Mouse (Mus musculus): ENCODE results near the gene Lgmn. TPM values are rescaled to one million over a fixed set of nuclear protein-coding genes. Genes with fewer than 3 reads are reported as not detected.

Lgmn gene
- polyA plus RNA-seq, 1 experiment from 2014 or later: 70.3 TPM

DNA sequence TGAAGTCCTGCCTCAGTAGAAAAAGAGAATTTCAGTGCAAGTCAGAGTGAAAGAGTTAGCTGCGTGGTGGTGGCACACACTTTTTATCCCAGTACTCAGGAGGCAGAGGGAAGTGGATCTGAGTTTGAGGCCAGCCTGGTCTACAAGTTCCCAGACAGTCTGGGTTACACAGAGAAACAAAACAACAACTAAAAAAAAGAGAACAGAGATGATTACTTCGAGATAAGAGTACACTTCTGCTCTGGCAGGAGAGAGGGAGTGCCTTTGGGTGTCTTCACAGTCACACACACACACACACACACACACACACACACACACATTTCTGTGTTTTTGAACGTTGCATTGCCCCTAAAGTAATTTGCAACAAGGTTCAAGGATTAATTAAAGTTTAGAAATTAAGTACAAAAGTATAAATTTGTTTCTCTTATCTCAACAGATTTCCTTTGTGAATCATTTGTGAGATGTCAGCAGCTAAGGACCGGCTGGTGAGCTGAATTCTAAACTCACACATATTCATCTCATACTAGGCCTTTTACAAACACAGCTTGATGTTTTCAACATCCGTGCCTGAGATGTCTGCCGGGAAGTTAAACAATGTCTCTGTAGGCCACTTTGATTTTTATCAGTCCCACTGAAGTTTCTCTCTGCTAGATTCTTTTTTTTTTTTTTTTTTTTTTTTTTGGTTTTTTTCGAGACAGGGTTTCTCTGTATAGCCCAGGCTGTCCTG is 17.0 kb upstream of the Lgmn start:
- no peaks in the 10 kb centered on the region for H3K36me3 ChIP-seq (ENCODE audit: control insufficient read depth, insufficient read depth)
- no peaks in the 10 kb centered on the region for H3K27me3 ChIP-seq (replicated peaks; ENCODE audit: control insufficient read depth, insufficient read depth, low read length)
- no peak for ATAC-seq
- H3K4me1 ChIP-seq (replicated peaks; ENCODE audit: control insufficient read depth, insufficient read depth, low read length): no peaks in the 10 kb centered on the region
- no peak overlapping the region for H3K9ac ChIP-seq (replicated peaks; ENCODE audit: low read depth, low read length)
- H3K4me2 ChIP-seq (ENCODE audit: low read length): no peak overlapping the region
- H3K4me3 ChIP-seq (replicated peaks; ENCODE audit: low read length): no peak overlapping the region
- no peaks in the 10 kb centered on the region for H3K9me3 ChIP-seq (ENCODE audit: control insufficient read depth, low read length)
- no peak overlapping the region for H3K27ac ChIP-seq (ENCODE audit: low read length)
- 87% methylated on average over 7 of the region's 7 CpGs for WGBS

DNA sequence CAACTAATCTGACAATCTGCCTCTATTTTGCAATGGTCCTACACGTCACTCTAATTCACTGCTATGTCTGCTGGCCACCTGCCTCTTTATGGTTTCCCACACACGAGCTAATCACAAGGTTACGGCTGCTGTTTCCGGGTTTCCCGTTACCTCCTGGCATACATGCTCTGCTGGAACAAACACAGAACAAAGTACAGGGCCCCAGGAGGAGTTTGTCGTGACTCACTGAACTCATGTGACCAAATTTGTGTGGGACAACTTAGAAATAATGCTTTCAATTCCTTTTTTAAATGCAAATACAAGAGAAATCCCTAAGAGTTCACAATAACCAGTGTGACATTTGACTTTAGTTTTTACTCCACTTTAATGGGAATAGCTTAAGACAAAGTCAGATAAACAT is 14.0 kb upstream of the Lgmn start:
- H3K4me2 ChIP-seq (ENCODE audit: low read length): no peak overlapping the region
- H3K27ac ChIP-seq (ENCODE audit: low read length): no peak overlapping the region
- WGBS: 52% methylated on average over 6 of the region's 6 CpGs
- no peaks in the 10 kb centered on the region for H3K27me3 ChIP-seq (replicated peaks; ENCODE audit: control insufficient read depth, insufficient read depth, low read length)
- H3K4me1 ChIP-seq (replicated peaks; ENCODE audit: control insufficient read depth, insufficient read depth, low read length): no peaks in the 10 kb centered on the region
- no peak overlapping the region for H3K4me3 ChIP-seq (replicated peaks; ENCODE audit: low read length)
- H3K9ac ChIP-seq (replicated peaks; ENCODE audit: low read depth, low read length): no peak overlapping the region
- H3K36me3 ChIP-seq (ENCODE audit: control insufficient read depth, insufficient read depth): no peaks in the 10 kb centered on the region
- ATAC-seq: no peak
- H3K9me3 ChIP-seq (ENCODE audit: control insufficient read depth, low read length): no peaks in the 10 kb centered on the region

DNA sequence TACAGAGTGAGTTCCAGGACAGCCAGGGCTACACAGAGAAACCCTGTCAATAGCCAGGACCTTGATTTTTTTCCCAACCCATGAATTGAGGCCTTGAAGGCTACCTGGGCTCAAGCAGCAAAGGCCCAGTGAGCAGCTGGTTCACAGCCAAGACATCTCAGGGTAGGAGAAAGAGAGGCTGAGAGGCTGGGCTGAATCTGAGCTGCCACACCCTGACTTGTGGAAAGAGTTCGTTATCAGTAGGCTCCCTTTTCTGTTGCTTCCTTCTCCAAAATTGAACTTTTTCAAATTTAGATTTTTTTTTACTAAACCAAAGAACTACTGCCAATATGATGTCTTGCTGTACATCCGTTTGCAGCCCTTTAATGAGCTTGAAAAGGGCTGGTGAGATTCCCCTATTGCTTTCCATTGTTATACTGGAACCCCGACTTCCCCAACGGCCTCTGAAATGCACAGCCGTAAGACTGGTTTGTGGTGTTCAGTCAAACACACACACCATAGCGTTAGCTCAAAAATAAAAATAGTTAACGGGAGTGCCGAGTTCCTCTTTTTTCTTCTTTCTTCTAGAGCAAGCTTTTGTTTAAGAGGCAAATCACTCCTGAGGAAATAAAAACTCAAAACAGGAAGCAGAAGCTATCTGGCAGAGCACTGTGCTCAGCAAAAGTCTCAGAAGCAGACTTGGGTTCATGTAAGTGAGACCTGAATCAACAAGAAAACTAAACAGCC is 11.7 kb upstream of the Lgmn start:
- no peaks in the 10 kb centered on the region for H3K4me1 ChIP-seq (replicated peaks; ENCODE audit: control insufficient read depth, insufficient read depth, low read length)
- H3K36me3 ChIP-seq (ENCODE audit: control insufficient read depth, insufficient read depth): no peaks in the 10 kb centered on the region
- no peak overlapping the region for H3K27ac ChIP-seq (ENCODE audit: low read length)
- H3K9ac ChIP-seq (replicated peaks; ENCODE audit: low read depth, low read length): no peak overlapping the region
- no peak overlapping the region for H3K4me3 ChIP-seq (replicated peaks; ENCODE audit: low read length)
- no peak for ATAC-seq
- no peak overlapping the region for H3K4me2 ChIP-seq (ENCODE audit: low read length)
- no peaks in the 10 kb centered on the region for H3K9me3 ChIP-seq (ENCODE audit: control insufficient read depth, low read length)
- H3K27me3 ChIP-seq (replicated peaks; ENCODE audit: control insufficient read depth, insufficient read depth, low read length): no peaks in the 10 kb centered on the region
- 59% methylated on average over 8 of the region's 8 CpGs for WGBS

DNA sequence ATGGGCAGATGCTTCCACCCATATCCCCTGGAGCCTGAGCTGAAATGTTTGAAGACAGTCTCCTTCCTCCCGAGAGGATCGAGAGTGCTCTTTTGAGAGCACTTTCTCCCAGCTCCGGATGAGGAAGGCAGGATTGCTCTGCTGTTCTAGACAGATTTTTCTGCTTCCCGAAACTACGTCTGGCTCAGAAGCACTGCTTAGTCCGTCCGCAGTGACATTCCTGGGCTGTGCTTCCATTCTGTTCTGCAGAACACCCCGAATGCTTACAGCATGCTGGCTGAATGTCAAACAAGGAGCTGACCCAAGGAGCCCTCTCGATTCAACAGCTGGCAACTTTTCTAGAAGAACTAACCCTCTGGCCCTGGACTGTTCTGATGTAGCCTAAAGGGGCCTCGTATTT is 10.8 kb upstream of the Lgmn start:
- no peaks in the 10 kb centered on the region for H3K36me3 ChIP-seq (ENCODE audit: control insufficient read depth, insufficient read depth)
- H3K4me3 ChIP-seq (replicated peaks; ENCODE audit: low read length): no peak overlapping the region
- no peaks in the 10 kb centered on the region for H3K27me3 ChIP-seq (replicated peaks; ENCODE audit: control insufficient read depth, insufficient read depth, low read length)
- ATAC-seq: no peak
- 78% methylated on average over 10 of the region's 10 CpGs for WGBS
- H3K9me3 ChIP-seq (ENCODE audit: control insufficient read depth, low read length): no peaks in the 10 kb centered on the region
- no peak overlapping the region for H3K4me2 ChIP-seq (ENCODE audit: low read length)
- no peak overlapping the region for H3K9ac ChIP-seq (replicated peaks; ENCODE audit: low read depth, low read length)
- no peaks in the 10 kb centered on the region for H3K4me1 ChIP-seq (replicated peaks; ENCODE audit: control insufficient read depth, insufficient read depth, low read length)
- H3K27ac ChIP-seq (ENCODE audit: low read length): no peak overlapping the region

DNA sequence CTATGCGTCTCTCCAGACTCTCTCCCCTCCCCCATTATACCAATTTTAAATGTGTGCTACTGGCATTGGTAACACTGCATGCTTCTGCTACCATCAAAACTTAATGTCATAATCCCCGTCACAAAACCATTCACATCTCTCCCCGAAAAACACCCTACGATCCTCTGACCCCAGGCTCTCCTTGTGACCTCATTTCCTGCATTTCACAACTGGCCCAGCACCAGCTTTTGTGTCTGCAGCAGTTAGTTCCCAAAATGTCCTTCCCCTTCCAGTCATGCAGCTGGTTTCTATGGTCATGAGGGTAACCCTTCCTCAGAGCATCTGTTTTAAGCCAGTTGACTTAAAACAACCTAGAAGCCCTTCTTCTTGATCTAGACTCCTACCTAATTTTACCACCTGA is 5.8 kb upstream of the Lgmn start:
- ATAC-seq: no peak
- Histone ChIP-seq H3K36me3 (ENCODE audit: control insufficient read depth, insufficient read depth) (no peaks in the 10 kb centered on the region), H3K9me3 (ENCODE audit: control insufficient read depth, low read length) (no peaks in the 10 kb centered on the region), H3K27me3 (replicated peaks; ENCODE audit: control insufficient read depth, insufficient read depth, low read length) (no peaks in the 10 kb centered on the region), H3K4me1 (replicated peaks; ENCODE audit: control insufficient read depth, insufficient read depth, low read length) (no peaks in the 10 kb centered on the region), H3K4me3 (replicated peaks; ENCODE audit: low read length) (no peak overlapping the region), H3K4me2 (ENCODE audit: low read length) (no peak overlapping the region), H3K9ac (replicated peaks; ENCODE audit: low read depth, low read length) (no peak overlapping the region), H3K27ac (ENCODE audit: low read length) (no peak overlapping the region)
- 75% methylated on average over 4 of the region's 4 CpGs for WGBS

DNA sequence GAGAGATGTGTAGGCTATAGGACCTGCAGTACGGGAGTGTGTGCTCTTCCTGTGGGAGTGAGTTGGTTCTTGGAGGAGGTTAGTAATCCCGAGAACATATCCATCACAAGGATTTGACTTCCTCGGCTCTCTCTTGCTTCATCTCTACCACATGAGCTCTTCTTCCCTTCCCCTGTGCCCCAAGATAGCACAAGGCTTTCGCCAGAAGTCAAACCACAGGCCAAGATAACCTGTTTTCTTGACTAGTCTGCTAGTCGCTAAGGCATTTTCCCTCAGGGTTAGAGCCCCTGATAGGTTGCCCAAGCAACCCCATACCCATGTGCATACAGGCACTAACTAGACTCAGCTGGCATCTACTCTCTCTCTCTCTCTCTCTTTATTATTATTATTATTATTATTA is 4.1 kb upstream of the Lgmn start:
- Histone ChIP-seq H3K9ac (replicated peaks; ENCODE audit: low read depth, low read length) (no peak overlapping the region), H3K4me3 (replicated peaks; ENCODE audit: low read length) (no peak overlapping the region), H3K4me2 (ENCODE audit: low read length) (no peak overlapping the region), H3K9me3 (ENCODE audit: control insufficient read depth, low read length) (no peaks in the 10 kb centered on the region), H3K27ac (ENCODE audit: low read length) (no peak overlapping the region), H3K36me3 (ENCODE audit: control insufficient read depth, insufficient read depth) (no peaks in the 10 kb centered on the region), H3K27me3 (replicated peaks; ENCODE audit: control insufficient read depth, insufficient read depth, low read length) (no peaks in the 10 kb centered on the region), H3K4me1 (replicated peaks; ENCODE audit: control insufficient read depth, insufficient read depth, low read length) (peaks cover 7% of the 10 kb centered on the region)
- no peak for ATAC-seq
- 87% methylated on average over 5 of the region's 5 CpGs for WGBS

DNA sequence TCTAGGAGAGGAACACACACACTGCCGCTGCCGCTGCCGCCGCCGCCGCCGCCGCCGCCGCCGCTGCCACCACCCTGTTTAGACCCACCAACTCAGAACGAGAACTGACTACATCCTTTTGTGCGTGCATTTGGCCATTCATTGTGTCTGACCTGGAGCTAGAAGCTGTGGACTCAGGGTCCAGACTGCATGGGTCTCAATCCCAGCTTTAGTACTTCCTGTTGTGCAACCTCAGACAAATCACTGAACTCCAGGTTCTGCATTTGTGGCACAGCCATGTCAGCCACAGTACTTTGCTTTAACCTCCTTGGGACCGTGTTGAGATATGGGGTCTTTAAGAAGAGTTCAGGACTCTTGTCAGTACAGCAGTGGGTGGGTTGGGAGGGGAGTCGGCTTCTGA is 3.0 kb upstream of the Lgmn start:
- peaks cover 13% of the 10 kb centered on the region for H3K4me1 ChIP-seq (replicated peaks; ENCODE audit: control insufficient read depth, insufficient read depth, low read length)
- WGBS: 92% methylated on average over 15 of the region's 15 CpGs
- no peak overlapping the region for H3K4me3 ChIP-seq (replicated peaks; ENCODE audit: low read length)
- no peaks in the 10 kb centered on the region for H3K36me3 ChIP-seq (ENCODE audit: control insufficient read depth, insufficient read depth)
- H3K27ac ChIP-seq (ENCODE audit: low read length): no peak overlapping the region
- H3K27me3 ChIP-seq (replicated peaks; ENCODE audit: control insufficient read depth, insufficient read depth, low read length): no peaks in the 10 kb centered on the region
- H3K4me2 ChIP-seq (ENCODE audit: low read length): no peak overlapping the region
- no peaks in the 10 kb centered on the region for H3K9me3 ChIP-seq (ENCODE audit: control insufficient read depth, low read length)
- H3K9ac ChIP-seq (replicated peaks; ENCODE audit: low read depth, low read length): no peak overlapping the region
- no peak for ATAC-seq

DNA sequence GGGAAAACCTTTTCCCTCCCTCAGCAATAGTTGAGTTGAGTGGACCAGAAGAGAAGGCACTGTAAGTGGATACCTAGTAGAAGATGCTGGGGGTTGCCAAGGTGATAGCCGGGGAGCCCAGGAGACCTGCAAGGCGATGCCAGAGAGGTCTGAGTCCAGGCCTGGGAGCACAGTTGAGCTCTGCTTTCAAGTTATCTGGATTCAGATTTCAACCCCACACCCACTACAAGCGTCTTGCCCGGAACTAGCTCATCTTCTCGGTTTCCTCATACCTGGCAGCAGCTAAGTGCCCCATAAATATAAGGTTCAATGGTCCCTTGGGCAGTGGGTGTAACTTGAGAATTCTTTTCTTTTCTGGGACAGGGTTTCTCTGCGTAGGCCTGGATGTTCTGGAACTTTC is 1.5 kb upstream of the Lgmn start:
- Histone ChIP-seq H3K27me3 (replicated peaks; ENCODE audit: control insufficient read depth, insufficient read depth, low read length) (no peaks in the 10 kb centered on the region), H3K4me2 (ENCODE audit: low read length) (no peak overlapping the region), H3K4me1 (replicated peaks; ENCODE audit: control insufficient read depth, insufficient read depth, low read length) (peaks cover 15% of the 10 kb centered on the region), H3K9me3 (ENCODE audit: control insufficient read depth, low read length) (no peaks in the 10 kb centered on the region), H3K4me3 (replicated peaks; ENCODE audit: low read length) (no peak overlapping the region), H3K36me3 (ENCODE audit: control insufficient read depth, insufficient read depth) (no peaks in the 10 kb centered on the region), H3K9ac (replicated peaks; ENCODE audit: low read depth, low read length) (no peak overlapping the region), H3K27ac (ENCODE audit: low read length) (no peak overlapping the region)
- WGBS: 86% methylated on average over 6 of the region's 6 CpGs
- ATAC-seq: no peak

DNA sequence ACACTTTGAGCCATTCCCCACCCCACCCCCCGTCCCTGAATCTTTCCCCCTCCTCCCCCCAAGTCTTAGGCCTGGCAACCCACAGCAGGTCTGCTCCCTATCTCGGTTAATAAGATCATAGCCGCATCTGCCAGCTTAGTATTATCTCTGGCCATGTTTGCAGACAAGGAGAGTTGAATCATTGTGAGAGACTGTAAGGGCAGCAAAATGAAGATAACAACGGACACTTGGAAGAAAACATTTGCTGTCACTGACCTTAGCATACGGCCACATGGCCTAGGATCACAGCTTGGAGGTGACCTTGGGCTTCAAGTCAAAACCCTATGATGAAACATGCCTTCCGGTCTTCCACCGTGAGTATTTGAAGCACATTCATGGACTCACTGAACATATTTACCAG is 938 bp upstream of the Lgmn start:
- no peak overlapping the region for H3K27ac ChIP-seq (ENCODE audit: low read length)
- peaks cover 15% of the 10 kb centered on the region for H3K4me1 ChIP-seq (replicated peaks; ENCODE audit: control insufficient read depth, insufficient read depth, low read length)
- no peak overlapping the region for H3K9ac ChIP-seq (replicated peaks; ENCODE audit: low read depth, low read length)
- WGBS: 89% methylated on average over 7 of the region's 7 CpGs
- H3K36me3 ChIP-seq (ENCODE audit: control insufficient read depth, insufficient read depth): no peaks in the 10 kb centered on the region
- H3K9me3 ChIP-seq (ENCODE audit: control insufficient read depth, low read length): no peaks in the 10 kb centered on the region
- H3K4me2 ChIP-seq (ENCODE audit: low read length): no peak overlapping the region
- no peak for ATAC-seq
- H3K27me3 ChIP-seq (replicated peaks; ENCODE audit: control insufficient read depth, insufficient read depth, low read length): no peaks in the 10 kb centered on the region
- no peak overlapping the region for H3K4me3 ChIP-seq (replicated peaks; ENCODE audit: low read length)
